Mouse (Mus musculus) intestine, embryonic 15.5 days (tissue): ENCODE results near the gene Prrx2. TPM values are rescaled to one million over a fixed set of nuclear protein-coding genes. Genes with fewer than 3 reads are reported as not detected.

ENCODE experiments used
- ATAC-seq: fragments of 200-750 bp; cut with Nextera tagmentation; 2 replicates; pipeline ENCODE4 v1.8.0; 2017; ENCODE audit warnings: moderate TSS enrichment, moderate library complexity
- H3K27ac ChIP-seq: fragments of 300-500 bp; sonication (generic); 2 replicates; pipeline ENCODE4 v1.5.1; 2015; ENCODE audit warnings: mild to moderate bottlenecking, inconsistent platforms
- H3K27me3 ChIP-seq: fragments of 300-500 bp; sonication (generic); replicated peaks from 2 replicates; pipeline ENCODE4 v1.6.1; 2015; ENCODE audit warnings: inconsistent platforms
- H3K36me3 ChIP-seq: fragments of 300-500 bp; sonication (generic); 2 replicates; pipeline ENCODE4 v1.6.1; 2015; ENCODE audit warnings: inconsistent platforms
- H3K4me1 ChIP-seq: fragments of 300-500 bp; sonication (generic); replicated peaks from 2 replicates; pipeline ENCODE4 v1.6.1; 2015; ENCODE audit warnings: inconsistent platforms
- H3K4me2 ChIP-seq: fragments of 300-500 bp; sonication (generic); replicated peaks from 2 replicates; pipeline ENCODE4 v1.6.1; 2015; ENCODE audit warnings: mild to moderate bottlenecking, inconsistent platforms
- H3K4me3 ChIP-seq: fragments of 300-500 bp; sonication (generic); replicated peaks from 2 replicates; pipeline ENCODE4 v1.5.1; 2015; ENCODE audit warnings: inconsistent platforms
- H3K9ac ChIP-seq: fragments of 300-500 bp; sonication (generic); 2 replicates; pipeline ENCODE4 v1.6.1; 2015; ENCODE audit warnings: inconsistent platforms
- H3K9me3 ChIP-seq: fragments of 300-500 bp; sonication (generic); 2 replicates; pipeline ENCODE4 v1.6.1; 2016; ENCODE audit warnings: inconsistent platforms
- WGBS: fragments of 180-500 bp; shearing (Covaris S2); methylation state at CpG from one replicate; pipeline ENCODE4 v1.1.7; 2015; 5-methylcytosine and 5-hydroxymethylcytosine counted together
- polyA plus RNA-seq: library from polyadenylated mRNA; unstranded; fragments of >200 nt; fragmentation: Nextera tagmentation; extraction: Ambion mirVana; gene quantifications from 2 replicates; pipeline ENCODE4 v1.2.1, GENCODE M21; 2015

The Prrx2 gene
- polyA plus RNA-seq, 1 experiment from 2014 or later = 4.3 TPM

GRCm38 (mm10) chr2:30875621-30876432, 41.1 kb downstream of the Prrx2 start:
- WGBS = 57% methylated on average over 11 of the region's 11 CpGs
- Histone ChIP-seq H3K4me1 (no peaks in the 10 kb centered on the region), H3K27me3 (no peaks in the 10 kb centered on the region), H3K4me3 (no peak overlapping the region), H3K27ac (no peak overlapping the region), H3K9me3 (no peaks in the 10 kb centered on the region), H3K4me2 (no peak overlapping the region), H3K9ac (no peak overlapping the region), H3K36me3 (no peaks in the 10 kb centered on the region)
- no peak for ATAC-seq

- ATAC-seq = no peak
- Histone ChIP-seq H3K9me3 (no peaks in the 10 kb centered on the region), H3K4me3 (no peak overlapping the region), H3K27ac (no peak overlapping the region), H3K4me2 (no peak overlapping the region), H3K27me3 (no peaks in the 10 kb centered on the region), H3K36me3 (no peaks in the 10 kb centered on the region), H3K4me1 (no peaks in the 10 kb centered on the region), H3K9ac (no peak overlapping the region)
- 89% methylated on average over 15 of the region's 15 CpGs for WGBS
These were observed 44.7 kb downstream of the Prrx2 start for GRCm38 (mm10) chr2:30879481-30879880.

GRCm38 (mm10) chr2:30881215-30881614, 46.4 kb downstream of the Prrx2 start:
- no peaks in the 10 kb centered on the region for H3K36me3 ChIP-seq
- no peaks in the 10 kb centered on the region for H3K4me1 ChIP-seq
- no peak for ATAC-seq
- H3K27me3 ChIP-seq = no peaks in the 10 kb centered on the region
- 75% methylated on average over 7 of the region's 7 CpGs for WGBS
- no peak overlapping the region for H3K27ac ChIP-seq
- no peak overlapping the region for H3K4me2 ChIP-seq
- no peak overlapping the region for H3K4me3 ChIP-seq
- H3K9ac ChIP-seq = no peak overlapping the region
- no peaks in the 10 kb centered on the region for H3K9me3 ChIP-seq

- 93% methylated on average over 4 of the region's 4 CpGs for WGBS
- Histone ChIP-seq H3K36me3 (no peaks in the 10 kb centered on the region), H3K9ac (no peak overlapping the region)
These were observed 50.1 kb downstream of the Prrx2 start for GRCm38 (mm10) chr2:30884852-30885373.

GRCm38 (mm10) chr2:30885453-30886163, 50.8 kb downstream of the Prrx2 start:
- no peak for ATAC-seq
- Histone ChIP-seq H3K4me1 (no peaks in the 10 kb centered on the region), H3K4me3 (no peak overlapping the region), H3K27ac (no peak overlapping the region), H3K36me3 (no peaks in the 10 kb centered on the region), H3K4me2 (no peak overlapping the region), H3K9ac (no peak overlapping the region), H3K27me3 (no peaks in the 10 kb centered on the region), H3K9me3 (no peaks in the 10 kb centered on the region)
- 34% methylated on average over 9 of the region's 9 CpGs for WGBS

More at GRCm38 (mm10) chr2:30884852-30885373, 50.1 kb downstream of the Prrx2 start:
- Histone ChIP-seq H3K4me2 (no peak overlapping the region), H3K4me3 (no peak overlapping the region), H3K4me1 (no peaks in the 10 kb centered on the region), H3K27me3 (no peaks in the 10 kb centered on the region), H3K27ac (no peak overlapping the region), H3K9me3 (no peaks in the 10 kb centered on the region)
- no peak for ATAC-seq

- no peak overlapping the region for H3K9ac ChIP-seq
- no peaks in the 10 kb centered on the region for H3K36me3 ChIP-seq
- no peaks in the 10 kb centered on the region for H3K9me3 ChIP-seq
- no peaks in the 10 kb centered on the region for H3K27me3 ChIP-seq
- 12% methylated on average over 3 of the region's 3 CpGs for WGBS
- H3K4me2 ChIP-seq = no peak overlapping the region
- H3K4me3 ChIP-seq = no peak overlapping the region
- ATAC-seq = no peak
- 0 out of 2 replicates have a peak, but pooled peaks cover 4% of the 10 kb centered on the region for H3K4me1 ChIP-seq
- H3K27ac ChIP-seq = no peak overlapping the region
These were observed 56.2 kb downstream of the Prrx2 start for GRCm38 (mm10) chr2:30891002-30891401.

GRCm38 (mm10) chr2:30893399-30893798, 58.6 kb downstream of the Prrx2 start:
- Histone ChIP-seq H3K4me1 (0 out of 2 replicates have a peak, but pooled peaks cover 10% of the 10 kb centered on the region), H3K4me3 (no peak overlapping the region), H3K9ac (no peak overlapping the region), H3K4me2 (no peak overlapping the region), H3K36me3 (no peaks in the 10 kb centered on the region), H3K9me3 (no peaks in the 10 kb centered on the region), H3K27me3 (no peaks in the 10 kb centered on the region), H3K27ac (no peak overlapping the region)
- WGBS = 18% methylated on average over 6 of the region's 6 CpGs
- no peak for ATAC-seq

GRCm38 (mm10) chr2:30893946-30894345, 59.2 kb downstream of the Prrx2 start:
- WGBS = 69% methylated on average over 7 of the region's 7 CpGs
- no peak overlapping the region for H3K4me2 ChIP-seq
- no peaks in the 10 kb centered on the region for H3K9me3 ChIP-seq
- no peaks in the 10 kb centered on the region for H3K27me3 ChIP-seq
- no peaks in the 10 kb centered on the region for H3K36me3 ChIP-seq
- no peak overlapping the region for H3K4me3 ChIP-seq
- ATAC-seq = no peak
- no peak overlapping the region for H3K9ac ChIP-seq
- H3K27ac ChIP-seq = no peak overlapping the region
- H3K4me1 ChIP-seq = 0 out of 2 replicates have a peak, but pooled peaks cover 10% of the 10 kb centered on the region

GRCm38 (mm10) chr2:30897291-30897690, 62.5 kb downstream of the Prrx2 start:
- H3K27ac ChIP-seq = no peak overlapping the region
- no peak overlapping the region for H3K9ac ChIP-seq
- no peak overlapping the region for H3K4me2 ChIP-seq
- H3K27me3 ChIP-seq = 0 out of 2 replicates have a peak, but pooled peaks cover under 1% of the 10 kb centered on the region
- H3K4me3 ChIP-seq = no peak overlapping the region
- H3K36me3 ChIP-seq = no peaks in the 10 kb centered on the region
- WGBS = 50% methylated on average over 6 of the region's 6 CpGs
- ATAC-seq = no peak
- H3K9me3 ChIP-seq = no peaks in the 10 kb centered on the region
- peaks cover 15% of the 10 kb centered on the region for H3K4me1 ChIP-seq

GRCm38 (mm10) chr2:30899397-30900069, 64.8 kb downstream of the Prrx2 start:
- no peak overlapping the region for H3K4me2 ChIP-seq
- 82% methylated on average over 14 of the region's 14 CpGs for WGBS
- H3K9ac ChIP-seq = no peak overlapping the region
- no peaks in the 10 kb centered on the region for H3K9me3 ChIP-seq
- 0 out of 2 replicates have a peak, but pooled peaks cover 3% of the 10 kb centered on the region for H3K27me3 ChIP-seq
- peaks cover 28% of the 10 kb centered on the region for H3K4me1 ChIP-seq
- no peaks in the 10 kb centered on the region for H3K36me3 ChIP-seq
- ATAC-seq = no peak
- H3K27ac ChIP-seq = no peak overlapping the region
- no peak overlapping the region for H3K4me3 ChIP-seq

GRCm38 (mm10) chr2:30901646-30902160, 66.9 kb downstream of the Prrx2 start:
- Histone ChIP-seq H3K4me3 (no peak overlapping the region), H3K36me3 (no peaks in the 10 kb centered on the region), H3K27me3 (0 out of 2 replicates have a peak, but pooled peaks cover 3% of the 10 kb centered on the region), H3K4me2 (peak overlapping the region; percentile 74; the same call in 1 of the 2 replicates), H3K4me1 (peaks cover 28% of the 10 kb centered on the region), H3K9me3 (no peaks in the 10 kb centered on the region), H3K27ac (no peak overlapping the region), H3K9ac (no peak overlapping the region)
- no peak for ATAC-seq
- 61% methylated on average over 6 of the region's 6 CpGs for WGBS

- H3K27me3 ChIP-seq = 0 out of 2 replicates have a peak, but pooled peaks cover 3% of the 10 kb centered on the region
- peak overlapping the region; percentile 41 for H3K9ac ChIP-seq
- H3K4me1 ChIP-seq = peaks cover 24% of the 10 kb centered on the region
- H3K36me3 ChIP-seq = no peaks in the 10 kb centered on the region
- peak overlapping the region; percentile 40 for H3K4me3 ChIP-seq
- WGBS = 35% methylated on average over 8 of the region's 8 CpGs
- no peak for ATAC-seq
- H3K4me2 ChIP-seq = peak overlapping the region; percentile 74
- no peaks in the 10 kb centered on the region for H3K9me3 ChIP-seq
- H3K27ac ChIP-seq = no peak overlapping the region
These were observed 67.5 kb downstream of the Prrx2 start for GRCm38 (mm10) chr2:30902256-30902655.
